Mouse (Mus musculus): Measurements from ENCODE around the gene Mylk. TPM values are rescaled to one million over a fixed set of nuclear protein-coding genes. Genes with fewer than 3 reads are reported as not detected.
A peak's percentile ranks its signal among the peaks of the same experiment; 100 is the strongest.
"Not testable (repeated sequence)": the region's sequence is repeated elsewhere in the genome, so short reads cannot be mapped to it uniquely, and the experiment has no call there.

Gene Mylk
- 8.3 and 8.9 TPM in 2 replicates for polyA plus RNA-seq (2012; rRNA removed)

- Histone ChIP-seq H3K4me1 (ENCODE audit: control insufficient read depth, insufficient read depth, low read length) (no peaks in the 10 kb centered on the region), H3K4me3 (ENCODE audit: insufficient read depth, low read length) (peak within 1 kb of the TSS; percentile 7), H3K27ac (ENCODE audit: insufficient read depth, low read length) (no peak within 1 kb of the TSS)
- TF ChIP-seq CTCF (IDR thresholded peaks at IDR 0.05; ENCODE audit: extremely low read depth, insufficient read depth, low read length) (no peak), POLR2A (IDR thresholded peaks at IDR 0.05; ENCODE audit: extremely low read depth, insufficient read depth, low read length) (no peak)
Measured at GRCm38 (mm10) chr16:34745065-34745585, at the start of gene Mylk. Mylk (plus strand) TSS chr16:34745210.

GRCm38 (mm10) chr16:34698721-34699120 lies 46.3 kb upstream of the Mylk start:
- not testable (repeated sequence) for H3K4me3 ChIP-seq (ENCODE audit: insufficient read depth, low read length); H3K4me1 ChIP-seq (ENCODE audit: control insufficient read depth, insufficient read depth, low read length); H3K27ac ChIP-seq (ENCODE audit: insufficient read depth, low read length)

GRCm38 (mm10) chr16:34700165-34700827 lies 44.7 kb upstream of the Mylk start:
- TF ChIP-seq POLR2A (IDR thresholded peaks at IDR 0.05; ENCODE audit: extremely low read depth, insufficient read depth, low read length) (no peak), CTCF (IDR thresholded peaks at IDR 0.05; ENCODE audit: extremely low read depth, insufficient read depth, low read length) (peak; percentile 89)
- H3K4me1 ChIP-seq (ENCODE audit: control insufficient read depth, insufficient read depth, low read length): peaks cover 2% of the 10 kb centered on the region; the same call in 1 of the 2 replicates
- H3K4me3 ChIP-seq (ENCODE audit: insufficient read depth, low read length): no peak overlapping the region
- H3K27ac ChIP-seq (ENCODE audit: insufficient read depth, low read length): no peak overlapping the region

GRCm38 (mm10) chr16:34700828-34701216 lies 44.2 kb upstream of the Mylk start:
- TF ChIP-seq POLR2A (IDR thresholded peaks at IDR 0.05; ENCODE audit: extremely low read depth, insufficient read depth, low read length) (no peak), CTCF (IDR thresholded peaks at IDR 0.05; ENCODE audit: extremely low read depth, insufficient read depth, low read length) (no peak)
- Histone ChIP-seq H3K4me3 (ENCODE audit: insufficient read depth, low read length) (no peak overlapping the region), H3K4me1 (ENCODE audit: control insufficient read depth, insufficient read depth, low read length) (peaks cover 2% of the 10 kb centered on the region; the same call in 1 of the 2 replicates), H3K27ac (ENCODE audit: insufficient read depth, low read length) (no peak overlapping the region)

GRCm38 (mm10) chr16:34706019-34706418 lies 39.0 kb upstream of the Mylk start:
- TF ChIP-seq POLR2A (IDR thresholded peaks at IDR 0.05; ENCODE audit: extremely low read depth, insufficient read depth, low read length) (no peak), CTCF (IDR thresholded peaks at IDR 0.05; ENCODE audit: extremely low read depth, insufficient read depth, low read length) (no peak)
- H3K4me1 ChIP-seq (ENCODE audit: control insufficient read depth, insufficient read depth, low read length): no peaks in the 10 kb centered on the region
- no peak overlapping the region for H3K4me3 ChIP-seq (ENCODE audit: insufficient read depth, low read length)
- no peak overlapping the region for H3K27ac ChIP-seq (ENCODE audit: insufficient read depth, low read length)

- TF ChIP-seq CTCF (IDR thresholded peaks at IDR 0.05; ENCODE audit: extremely low read depth, insufficient read depth, low read length) (no peak), POLR2A (IDR thresholded peaks at IDR 0.05; ENCODE audit: extremely low read depth, insufficient read depth, low read length) (no peak)
- Histone ChIP-seq H3K4me3 (ENCODE audit: insufficient read depth, low read length) (no peak overlapping the region), H3K27ac (ENCODE audit: insufficient read depth, low read length) (no peak overlapping the region), H3K4me1 (ENCODE audit: control insufficient read depth, insufficient read depth, low read length) (no peaks in the 10 kb centered on the region)
Measured at GRCm38 (mm10) chr16:34706487-34706946, 38.5 kb upstream of the Mylk start.

GRCm38 (mm10) chr16:34711481-34711880 lies 33.5 kb upstream of the Mylk start:
- TF ChIP-seq POLR2A (IDR thresholded peaks at IDR 0.05; ENCODE audit: extremely low read depth, insufficient read depth, low read length) (no peak), CTCF (IDR thresholded peaks at IDR 0.05; ENCODE audit: extremely low read depth, insufficient read depth, low read length) (0 out of 2 replicates have a peak, but pooled peaks have one; percentile 37)
- Histone ChIP-seq H3K4me3 (ENCODE audit: insufficient read depth, low read length) (no peak overlapping the region), H3K4me1 (ENCODE audit: control insufficient read depth, insufficient read depth, low read length) (no peaks in the 10 kb centered on the region), H3K27ac (ENCODE audit: insufficient read depth, low read length) (no peak overlapping the region)

- no peaks in the 10 kb centered on the region for H3K4me1 ChIP-seq (ENCODE audit: control insufficient read depth, insufficient read depth, low read length)
- TF ChIP-seq CTCF (IDR thresholded peaks at IDR 0.05; ENCODE audit: extremely low read depth, insufficient read depth, low read length) (no peak), POLR2A (IDR thresholded peaks at IDR 0.05; ENCODE audit: extremely low read depth, insufficient read depth, low read length) (no peak)
- no peak overlapping the region for H3K27ac ChIP-seq (ENCODE audit: insufficient read depth, low read length)
- H3K4me3 ChIP-seq (ENCODE audit: insufficient read depth, low read length): no peak overlapping the region
Measured at GRCm38 (mm10) chr16:34725156-34725555, 19.9 kb upstream of the Mylk start.

GRCm38 (mm10) chr16:34728610-34729009 lies 16.4 kb upstream of the Mylk start:
- not testable (repeated sequence) for H3K4me1 ChIP-seq (ENCODE audit: control insufficient read depth, insufficient read depth, low read length); H3K4me3 ChIP-seq (ENCODE audit: insufficient read depth, low read length); H3K27ac ChIP-seq (ENCODE audit: insufficient read depth, low read length)

GRCm38 (mm10) chr16:34729371-34729770 lies 15.6 kb upstream of the Mylk start:
- H3K27ac ChIP-seq (ENCODE audit: insufficient read depth, low read length): no peak overlapping the region
- no peak overlapping the region for H3K4me3 ChIP-seq (ENCODE audit: insufficient read depth, low read length)
- TF ChIP-seq CTCF (IDR thresholded peaks at IDR 0.05; ENCODE audit: extremely low read depth, insufficient read depth, low read length) (no peak), POLR2A (IDR thresholded peaks at IDR 0.05; ENCODE audit: extremely low read depth, insufficient read depth, low read length) (no peak)
- no peaks in the 10 kb centered on the region for H3K4me1 ChIP-seq (ENCODE audit: control insufficient read depth, insufficient read depth, low read length)

Measured in cortical plate, adult 2 months (tissue).